Mouse (Mus musculus) left cerebral cortex, postnatal 36 days (tissue): ENCODE measurements around the gene Khsrp. TPM values are rescaled to one million over a fixed set of nuclear protein-coding genes. Genes with fewer than 3 reads are reported as not detected.

Experiments
- total RNA-seq, 2 experiments: library from RNA; stranded (reverse); gene quantifications; 2 replicates each; pipeline ENCODE4 v1.2.3; 2021

The Khsrp gene
- total RNA-seq, 2 experiments from 2014 or later, result 106 to 112 TPM

Other genes with a start within 250 kb of the Khsrp start
- gene Rfx2, start 200.5 kb downstream of the Khsrp start, total RNA-seq, result 1 to 10 TPM; 2.7 to 2.9 TPM
- not detected for gene Acsbg2, start 157.1 kb downstream of the Khsrp start, total RNA-seq
- under 1 TPM in 1 of 2 experiments, not detected in 1; 0.14 TPM for gene 1700061G19Rik, start 156.0 kb downstream of the Khsrp start, total RNA-seq
- gene Mllt1, start 96.1 kb downstream of the Khsrp start, total RNA-seq, result 10 to 100 TPM; 69.3 to 82.4 TPM
- not detected for gene Acer1, start 49.4 kb downstream of the Khsrp start, total RNA-seq
- 10 to 100 TPM; 66.6 to 68.3 TPM for gene Clpp, start 41.2 kb downstream of the Khsrp start, total RNA-seq
- gene Alkbh7, start 34.2 kb downstream of the Khsrp start, total RNA-seq, result 10 to 100 TPM; 20.5 to 26.2 TPM
- gene Pspn, start 31.5 kb downstream of the Khsrp start, total RNA-seq, result not detected
- gene Gtf2f1, start 20.2 kb downstream of the Khsrp start, total RNA-seq, result 10 to 100 TPM; 63.4 to 65.3 TPM
- under 1 TPM; 0.27 to 0.34 TPM for gene Gm17949, start 20.1 kb downstream of the Khsrp start, total RNA-seq
- gene Slc25a41, start 10.1 kb upstream of the Khsrp start, total RNA-seq, result not detected
- 1 to 10 TPM in 1 of 2 experiments, under 1 TPM in 1; 0.32 to 1.3 TPM for gene Crb3, start 27.6 kb upstream of the Khsrp start, total RNA-seq
- 100 to 1,000 TPM; 347 to 354 TPM for gene Slc25a23, start 28.3 kb upstream of the Khsrp start, total RNA-seq
- 1 to 10 TPM; 1.7 to 2.5 TPM for gene Dennd1c, start 47.0 kb upstream of the Khsrp start, total RNA-seq
- gene Tubb4a, start 56.3 kb upstream of the Khsrp start, total RNA-seq, result 100 to 1,000 TPM; 620 to 748 TPM
- under 1 TPM; 0.25 to 0.41 TPM for gene Tnfsf9, start 73.8 kb upstream of the Khsrp start, total RNA-seq
- under 1 TPM in 1 of 2 experiments, not detected in 1; 0.52 TPM for gene Cd70, start 118.3 kb upstream of the Khsrp start, total RNA-seq
- not detected for gene Tnfsf14, start 162.7 kb upstream of the Khsrp start, total RNA-seq
- gene C3, start 196.6 kb upstream of the Khsrp start, total RNA-seq, result under 1 TPM; 0.59 to 0.74 TPM
- 10 to 100 TPM; 23.2 to 23.4 TPM for gene Gpr108, start 216.9 kb upstream of the Khsrp start, total RNA-seq
- gene Trip10, start 217.9 kb upstream of the Khsrp start, total RNA-seq, result 1 to 10 TPM; 5.3 to 9.2 TPM
- 1 to 10 TPM; 3.7 to 4.7 TPM for gene Vav1, start 247.6 kb upstream of the Khsrp start, total RNA-seq